Mouse (Mus musculus) stomach, postnatal 0 days (tissue): ENCODE data around the gene Tmem200a.

Source experiments
- CTCF ChIP-seq: IDR thresholded peaks from 2 replicates; pipeline ENCODE4 v1.5.1; 2016; ENCODE audit warnings: antibody characterized with exemption, low read depth, mild to moderate bottlenecking, moderate library complexity
- EP300 ChIP-seq: optimal IDR thresholded peaks from 2 replicates; pipeline ENCODE3; 2016; ENCODE audit warnings: antibody characterized with exemption

DNA sequence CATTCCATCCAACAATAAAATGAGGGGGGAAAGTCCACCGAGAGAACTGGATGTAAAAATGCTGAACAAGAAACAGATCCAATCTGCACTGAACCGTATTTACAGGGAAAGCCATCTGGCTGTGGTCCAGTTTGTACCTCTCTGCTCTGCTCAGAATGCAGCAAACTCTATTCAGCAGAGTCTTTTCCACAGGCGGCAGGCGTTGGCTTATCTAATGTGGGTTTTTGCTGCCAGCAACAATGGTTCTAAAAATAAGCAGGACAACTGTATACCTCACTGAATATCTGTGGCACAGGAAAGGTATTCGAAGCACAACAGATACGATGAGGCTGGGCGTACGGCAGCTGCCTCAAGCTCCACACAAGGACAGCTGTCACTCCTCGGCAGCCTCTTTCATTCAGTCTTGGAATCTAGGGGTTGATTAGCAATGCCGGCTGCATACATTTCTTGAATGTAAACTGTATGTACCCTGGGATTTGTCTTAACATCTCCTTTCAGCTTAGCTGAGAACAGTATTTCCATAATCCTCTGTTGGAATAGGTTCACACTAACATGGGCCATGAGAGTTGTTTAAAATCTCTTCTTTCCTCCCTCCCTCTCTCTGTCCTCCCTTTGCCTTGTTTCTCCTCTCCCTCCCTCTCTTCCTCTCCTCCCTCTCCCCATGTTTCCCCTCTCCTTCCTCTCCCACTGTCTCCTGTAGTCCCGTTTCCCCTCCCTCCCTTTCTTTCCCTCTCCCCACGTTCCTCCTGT, 149.3 kb downstream of the Tmem200a start:
- no peak for TF ChIP-seq CTCF
- TF ChIP-seq EP300: no peak
